Mouse (Mus musculus) G1E (cell line): ENCODE data around the gene Zscan29. TPM values are rescaled to one million over a fixed set of nuclear protein-coding genes. Genes with fewer than 3 reads are reported as not detected.
"Not testable (repeated sequence)": the region's sequence is repeated elsewhere in the genome, so short reads cannot be mapped to it uniquely, and the experiment has no call there.

Experiments
- ATAC-seq: 2 replicates; pipeline ENCODE4 v1.8.0; 2016; ENCODE audit warnings: mild to moderate bottlenecking; ENCODE audit not compliant: insufficient number of reproducible peaks, poor library complexity, low FRiP score, severe bottlenecking; ENCODE audit errors: extremely low read depth
- DNase-seq: peaks from one replicate; pipeline ENCODE4 v3.0.0; 2012; ENCODE audit warnings: low spot score
- H3K27me3 ChIP-seq: 2 replicates; pipeline ENCODE4 v1.6.1; 2012; ENCODE audit warnings: mild to moderate bottlenecking, low read length, inconsistent platforms; ENCODE audit not compliant: insufficient read depth
- H3K36me3 ChIP-seq: replicated peaks from 2 replicates; pipeline ENCODE3; 2012; ENCODE audit warnings: mild to moderate bottlenecking, inconsistent platforms
- H3K4me1 ChIP-seq: 2 replicates; pipeline ENCODE4 v1.6.1; 2012; ENCODE audit warnings: low read depth, low read length, inconsistent platforms, mixed read lengths; ENCODE audit not compliant: insufficient read depth
- H3K4me3 ChIP-seq: 2 replicates; pipeline ENCODE4 v1.5.1; 2012; ENCODE audit warnings: low read depth, mild to moderate bottlenecking, inconsistent platforms, low read length, moderate library complexity, mixed read lengths
- H3K9me3 ChIP-seq: replicated peaks from 2 replicates; pipeline ENCODE4 v1.6.1; 2012; ENCODE audit warnings: inconsistent platforms
- CTCF ChIP-seq: IDR thresholded peaks from 2 replicates; pipeline ENCODE4 v1.5.1; 2012; ENCODE audit warnings: low read depth, low read length, inconsistent platforms, mixed read lengths
- GATA1 ChIP-seq: IDR thresholded peaks from 2 replicates; pipeline ENCODE4 v1.6.1; 2012; ENCODE audit warnings: borderline replicate concordance, low read length, inconsistent platforms, mixed read lengths
- GATA2 ChIP-seq: IDR thresholded peaks from 2 replicates; pipeline ENCODE4 v1.6.1; 2012; ENCODE audit warnings: low read depth, low read length, inconsistent platforms, borderline replicate concordance
- POLR2AphosphoS5 ChIP-seq: IDR thresholded peaks from 2 replicates; pipeline ENCODE4 v1.6.1; 2012; ENCODE audit warnings: low read depth, low read length, inconsistent platforms; ENCODE audit not compliant: insufficient replicate concordance
- TAL1 ChIP-seq: conservative IDR thresholded peaks from 2 replicates; pipeline ENCODE4 v1.6.1; 2012; ENCODE audit warnings: low read depth, low read length, inconsistent platforms, mixed read lengths
- polyA plus RNA-seq: library from polyadenylated mRNA; stranded (reverse); fragments of >175 nt; gene quantifications from 2 replicates; pipeline ENCODE4 v1.2.3, GENCODE M21; 2012
- total RNA-seq, 2 experiments: library from RNA; stranded (forward) in 1 of 2; stranded (reverse) in 1 of 2; fragments of 200-1000 nt in 1 of 2; fragments of >200 nt in 1 of 2; fragmentation: Nextera tagmentation in 1 of 2; gene quantifications; 2 replicates each; pipeline ENCODE4 v1.2.3; 2014 to 2017

The Zscan29 gene
- total and polyA plus RNA-seq, 3 experiments, result 10.3 to 20.1 (median 16.3) TPM

GRCm38 (mm10) chr2:121139266-121140017 is 31.5 kb downstream of the Zscan29 start:
- Histone ChIP-seq H3K4me3 (peak overlapping the region; percentile 94), H3K27me3 (no peaks in the 10 kb centered on the region), H3K4me1 (peaks cover 38% of the 10 kb centered on the region), H3K36me3 (peaks cover 42% of the 10 kb centered on the region), H3K9me3 (no peaks in the 10 kb centered on the region)
- ATAC-seq, result no peak
- peak; percentile 5 for DNase-seq
- TF ChIP-seq POLR2AphosphoS5 (no peak), GATA1 (no peak), TAL1 (no peak), GATA2 (no peak), CTCF (no peak)

DNA sequence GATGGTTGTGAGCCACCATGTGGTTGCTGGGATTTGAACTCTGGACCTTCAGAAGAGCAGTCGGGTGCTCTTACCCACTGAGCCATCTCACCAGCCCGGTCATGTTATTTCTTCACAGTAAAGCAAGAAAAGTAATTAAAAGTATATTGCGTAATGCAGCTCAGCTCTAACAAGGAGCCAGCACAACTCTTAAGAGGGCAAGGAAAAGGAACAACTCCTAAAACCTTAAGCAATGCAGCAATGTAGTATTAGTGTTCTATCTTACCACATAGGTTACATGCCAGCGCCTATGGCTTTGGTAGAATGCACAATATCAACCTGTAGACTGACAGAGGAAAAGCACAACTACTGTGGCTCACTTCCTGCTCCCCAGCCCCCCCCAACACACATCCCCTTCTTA is 33.6 kb downstream of the Zscan29 start:
- no peak for ATAC-seq

GRCm38 (mm10) chr2:121132822-121133221 is 38.1 kb downstream of the Zscan29 start:
- no peak for DNase-seq
- no peaks in the 10 kb centered on the region for H3K9me3 ChIP-seq
- H3K4me3 ChIP-seq, result no peak overlapping the region
- peaks cover 4% of the 10 kb centered on the region; the same call in 1 of the 2 replicates for H3K27me3 ChIP-seq
- peaks cover 11% of the 10 kb centered on the region for H3K36me3 ChIP-seq
- no peak for ATAC-seq
- TF ChIP-seq TAL1 (no peak), GATA2 (no peak)
- peaks cover 8% of the 10 kb centered on the region for H3K4me1 ChIP-seq

More for the DNA sequence above, 33.6 kb downstream of the Zscan29 start:
- peaks cover 29% of the 10 kb centered on the region for H3K36me3 ChIP-seq
- no peaks in the 10 kb centered on the region for H3K27me3 ChIP-seq
- no peak overlapping the region; the same call in 1 of the 2 replicates for H3K4me3 ChIP-seq
- no peaks in the 10 kb centered on the region for H3K9me3 ChIP-seq
- no peak for DNase-seq
- TF ChIP-seq GATA1, result no peak
- no peak for TF ChIP-seq GATA2
- TF ChIP-seq CTCF, result no peak
- TF ChIP-seq POLR2AphosphoS5, result no peak
- TF ChIP-seq TAL1, result no peak
- peaks cover 35% of the 10 kb centered on the region for H3K4me1 ChIP-seq

DNA sequence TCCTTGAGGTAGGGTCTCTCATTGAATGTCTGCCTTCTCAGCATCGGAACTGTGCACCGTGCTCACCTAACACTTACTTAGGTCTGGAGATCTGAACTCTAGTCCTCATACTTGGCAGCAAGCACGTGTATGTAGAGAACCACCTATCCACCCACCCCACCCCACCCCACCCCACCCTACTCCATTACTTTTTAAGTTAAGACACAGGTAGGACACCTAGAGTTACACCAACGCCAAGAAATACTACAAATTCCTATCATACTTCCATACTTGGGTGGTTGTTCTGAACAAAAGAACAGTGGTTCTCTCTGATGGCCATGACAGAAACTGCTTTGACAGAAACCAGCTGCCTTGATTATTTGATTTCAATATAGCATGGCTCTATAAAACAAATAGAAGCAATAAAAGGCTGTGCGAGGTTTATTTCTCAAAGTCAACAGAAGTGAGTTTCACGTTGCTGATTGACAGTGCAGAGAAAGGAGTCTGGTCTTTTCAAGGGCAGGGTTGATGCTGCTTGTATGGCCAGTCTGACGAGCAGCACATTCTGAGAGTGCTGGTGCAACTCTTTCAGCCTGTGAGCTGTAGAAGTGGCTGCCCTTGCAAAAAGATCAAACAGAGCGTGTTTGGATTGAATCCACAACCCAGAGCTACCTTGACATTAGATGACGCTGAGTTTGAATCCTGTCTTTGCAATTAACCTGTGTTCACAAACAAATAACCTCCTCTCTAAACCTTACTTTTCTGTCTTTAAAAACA is 41.9 kb downstream of the Zscan29 start:
- H3K4me3 ChIP-seq, result no peak overlapping the region
- ATAC-seq (no peak), DNase-seq (no peak)
- H3K36me3 ChIP-seq, result no peaks in the 10 kb centered on the region
- H3K27me3 ChIP-seq, result peaks cover 21% of the 10 kb centered on the region
- TF ChIP-seq TAL1 (no peak), GATA1 (no peak), CTCF (no peak), POLR2AphosphoS5 (no peak), GATA2 (no peak)
- no peaks in the 10 kb centered on the region for H3K4me1 ChIP-seq
- H3K9me3 ChIP-seq, result no peaks in the 10 kb centered on the region

GRCm38 (mm10) chr2:121127536-121127935 is 43.4 kb downstream of the Zscan29 start:
- peaks cover 27% of the 10 kb centered on the region for H3K27me3 ChIP-seq
- TF ChIP-seq CTCF (no peak), POLR2AphosphoS5 (no peak), TAL1 (no peak), GATA2 (no peak), GATA1 (no peak)
- DNase-seq, result no peak
- H3K4me1 ChIP-seq, result no peaks in the 10 kb centered on the region
- no peaks in the 10 kb centered on the region for H3K9me3 ChIP-seq
- H3K4me3 ChIP-seq, result no peak overlapping the region
- H3K36me3 ChIP-seq, result no peaks in the 10 kb centered on the region
- no peak for ATAC-seq

DNA sequence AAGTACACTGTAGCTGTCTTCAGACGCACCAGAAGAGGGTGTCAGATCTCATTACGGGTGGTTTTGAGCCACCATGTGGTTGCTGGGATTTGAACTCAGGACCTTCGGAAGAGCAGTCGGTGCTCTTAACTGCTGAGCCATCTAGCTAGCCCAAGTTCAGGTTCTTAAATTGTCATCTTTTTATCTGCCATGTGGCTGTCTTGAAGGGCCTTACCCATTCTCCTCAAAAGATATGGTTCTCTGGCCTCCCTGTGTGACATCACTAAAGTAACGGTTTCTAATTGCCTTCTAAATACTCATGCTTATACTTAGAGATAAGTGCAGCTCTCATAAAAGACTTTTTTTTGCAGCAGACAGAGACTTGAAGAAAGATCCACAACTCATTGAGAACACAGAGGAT is 44.6 kb downstream of the Zscan29 start:
- not testable (repeated sequence) for DNase-seq, H3K4me1 ChIP-seq, H3K36me3 ChIP-seq

More for the DNA sequence above, 44.6 kb downstream of the Zscan29 start:
- peaks cover 29% of the 10 kb centered on the region for H3K27me3 ChIP-seq
- not testable (repeated sequence) for ATAC-seq, H3K9me3 ChIP-seq, H3K4me3 ChIP-seq
